Mouse (Mus musculus) NIH3T3 (cell line): ENCODE measurements around the gene Slamf1.

ENCODE experiments used
- DNase-seq: peaks from one replicate; pipeline ENCODE4 v3.0.0-alpha.2; 2012; ENCODE audit warnings: low read depth

Gene Slamf1

DNA sequence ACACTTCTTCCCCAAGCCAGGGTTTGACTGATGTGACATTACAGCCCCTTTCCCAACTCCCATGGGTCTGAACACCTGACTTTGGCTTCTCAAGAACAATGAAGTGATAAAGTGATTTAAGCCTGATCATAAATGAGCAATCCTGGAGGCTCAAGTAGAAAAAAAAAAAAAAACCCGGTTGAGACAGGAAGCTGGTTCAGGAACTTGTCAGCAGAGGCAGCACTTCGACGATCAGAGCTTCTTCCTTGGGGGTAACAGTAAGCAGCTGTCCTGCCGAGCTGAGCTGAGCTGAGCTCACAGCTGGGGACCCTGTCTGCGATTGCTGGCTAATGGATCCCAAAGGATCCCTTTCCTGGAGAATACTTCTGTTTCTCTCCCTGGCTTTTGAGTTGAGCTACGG, at the start of gene Slamf1:
Gene Slamf1, plus strand, starts transcription at position 230 of the 400 bp plus-strand sequence.
- DNase-seq: no peak

DNA sequence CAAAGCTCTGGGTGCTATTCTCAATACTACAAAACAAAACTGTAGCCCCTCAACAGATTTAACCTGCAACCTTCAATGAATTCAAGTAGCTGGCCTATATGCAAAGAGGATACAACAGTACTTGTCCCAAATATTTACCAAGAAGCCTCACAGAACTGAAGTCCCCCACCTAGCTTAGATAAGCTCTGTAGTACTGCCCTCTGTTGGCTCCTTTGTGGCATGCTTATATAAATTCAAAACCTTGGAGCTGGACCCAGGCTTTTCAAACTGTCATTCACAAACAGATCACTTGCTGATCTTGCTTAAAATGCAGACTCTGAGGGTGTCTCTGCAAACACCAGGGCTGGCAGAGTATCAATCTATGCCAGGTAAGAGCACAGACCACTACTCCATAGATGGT, 35.7 kb upstream of the Slamf1 start:
- no peak for DNase-seq

DNA sequence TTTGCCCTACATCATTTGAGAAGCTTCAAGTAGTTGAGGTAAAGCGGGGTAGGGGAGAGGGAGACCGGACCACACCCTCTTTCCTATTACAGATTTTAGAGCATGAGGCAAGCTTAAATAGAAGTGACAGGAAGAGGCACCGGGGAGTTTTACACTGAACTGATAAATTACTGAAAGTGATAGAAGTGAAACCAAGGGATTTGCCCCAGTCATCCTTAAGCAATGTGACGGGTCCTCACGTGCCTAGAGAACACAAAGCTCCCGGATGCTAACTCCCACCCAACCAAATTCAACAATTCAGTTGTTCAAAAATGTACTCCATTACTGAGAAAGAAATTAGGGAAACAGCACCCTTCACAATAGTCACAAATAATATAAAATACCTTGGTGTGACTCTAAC, 32.0 kb upstream of the Slamf1 start:
- no peak for DNase-seq

DNA sequence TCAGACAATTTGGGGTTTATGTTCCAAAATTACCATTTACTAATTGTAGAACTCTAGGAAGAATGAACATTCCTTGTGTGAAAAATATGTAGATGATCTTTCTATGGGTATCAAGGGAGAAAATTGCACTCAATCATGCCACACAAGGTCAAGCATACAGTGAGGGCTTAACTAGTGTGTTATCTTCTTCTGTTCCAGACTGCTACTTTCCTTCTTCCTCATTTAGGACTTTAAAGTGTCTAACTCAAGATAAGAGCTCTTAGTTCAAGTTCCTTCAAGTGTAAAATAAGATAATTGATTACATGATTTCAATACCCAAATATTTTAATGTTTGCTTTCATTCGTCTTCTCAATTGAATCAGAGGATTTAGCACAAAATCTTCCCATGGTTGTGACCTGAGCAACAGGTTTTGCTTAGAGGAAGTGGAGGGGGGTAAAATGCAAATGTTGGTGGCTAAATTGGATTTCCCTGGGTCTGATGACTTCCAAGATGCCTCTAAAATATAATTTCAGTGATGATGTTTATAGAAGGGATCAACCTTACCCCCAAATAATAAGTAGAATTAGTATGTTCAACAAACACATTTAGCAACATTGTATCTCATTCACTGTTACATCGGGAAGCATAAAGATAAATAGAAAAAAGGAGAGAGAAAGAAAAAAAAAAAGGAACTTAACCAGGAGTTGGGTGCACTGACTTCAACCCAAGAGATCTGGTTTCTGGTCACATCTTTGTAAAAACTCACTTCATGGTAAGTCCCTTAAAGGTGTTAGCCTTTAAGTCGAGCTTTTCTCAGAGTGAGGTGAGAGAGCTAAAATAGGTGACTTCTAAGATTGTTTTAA, 18.6 kb upstream of the Slamf1 start:
- DNase-seq: no peak

DNA sequence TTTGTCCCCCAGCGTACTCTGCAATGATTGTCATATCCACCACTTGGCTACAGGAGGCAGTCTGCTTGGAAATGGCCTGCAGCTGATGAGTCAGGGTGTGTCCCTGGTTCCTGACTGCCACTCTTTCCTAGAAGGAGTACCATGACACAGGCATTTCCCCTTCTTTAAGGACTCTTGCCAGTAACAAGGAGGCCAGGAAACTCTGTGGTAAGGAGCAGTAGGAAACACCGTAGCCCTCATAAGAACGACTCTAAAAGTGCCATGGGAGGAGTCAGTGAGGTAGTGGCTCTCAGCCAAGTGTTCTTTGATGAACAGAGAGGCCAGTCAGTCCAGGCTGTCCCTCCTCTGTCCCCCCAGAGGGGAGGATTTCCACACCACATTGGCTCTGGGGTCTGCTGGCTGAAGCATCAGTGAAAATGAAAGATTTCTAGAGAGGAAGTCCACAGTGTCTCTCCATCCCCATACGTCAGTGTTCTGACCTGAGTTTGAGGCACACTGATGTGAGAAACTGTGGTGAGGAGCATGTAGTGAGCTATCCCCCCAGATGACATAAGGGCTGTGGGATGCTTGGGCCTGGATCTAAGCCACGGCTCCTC, 5.0 kb upstream of the Slamf1 start:
- no peak for DNase-seq

DNA sequence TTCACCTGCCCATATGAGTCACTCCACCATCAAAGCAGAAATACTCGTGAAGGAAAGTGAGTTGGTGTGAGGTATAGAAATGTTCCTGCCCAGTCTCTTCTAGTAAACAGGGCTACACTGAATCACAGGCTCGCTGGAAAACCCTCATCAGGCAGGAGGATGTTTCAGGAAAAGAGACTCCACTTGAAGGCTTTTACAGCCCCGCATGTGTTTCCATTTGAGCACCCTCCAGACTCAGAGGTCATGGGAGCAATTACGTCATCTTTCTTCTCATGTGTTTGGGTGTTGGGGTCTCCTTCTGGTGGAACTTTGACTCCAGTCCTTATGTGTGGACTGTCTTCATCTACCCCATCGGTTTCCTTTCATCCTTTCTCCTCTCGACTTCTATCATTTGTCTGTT, 4.1 kb downstream of the Slamf1 start:
- DNase-seq: no peak

DNA sequence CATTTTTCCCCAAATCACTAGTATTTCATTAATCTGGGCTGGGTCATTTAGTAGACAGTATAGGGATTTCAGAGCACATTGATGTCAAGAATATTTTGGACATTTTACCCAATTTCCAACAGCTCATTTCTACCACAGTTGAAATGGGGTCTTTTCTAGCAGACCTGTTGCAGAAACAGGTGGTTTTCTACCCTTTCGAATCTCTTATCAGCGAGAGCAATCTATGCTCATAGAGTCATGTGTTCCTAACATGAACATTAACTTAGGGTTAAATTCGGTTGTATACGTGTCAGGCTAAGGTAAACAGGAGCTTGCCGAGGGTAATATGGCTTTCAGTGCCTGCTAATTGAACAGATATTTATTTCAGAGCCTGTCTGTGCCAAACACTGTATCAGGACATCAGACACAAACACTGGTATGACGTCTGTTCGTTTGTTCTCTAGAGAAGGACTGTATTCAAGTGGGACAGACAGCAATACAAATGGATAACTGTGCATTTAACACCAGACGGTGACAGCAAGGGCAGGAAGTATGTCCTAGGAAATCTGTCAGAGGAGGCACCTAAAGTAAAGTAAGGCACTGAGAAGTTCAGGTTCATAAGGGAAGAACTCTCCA, 5.3 kb downstream of the Slamf1 start:
- DNase-seq: no peak

DNA sequence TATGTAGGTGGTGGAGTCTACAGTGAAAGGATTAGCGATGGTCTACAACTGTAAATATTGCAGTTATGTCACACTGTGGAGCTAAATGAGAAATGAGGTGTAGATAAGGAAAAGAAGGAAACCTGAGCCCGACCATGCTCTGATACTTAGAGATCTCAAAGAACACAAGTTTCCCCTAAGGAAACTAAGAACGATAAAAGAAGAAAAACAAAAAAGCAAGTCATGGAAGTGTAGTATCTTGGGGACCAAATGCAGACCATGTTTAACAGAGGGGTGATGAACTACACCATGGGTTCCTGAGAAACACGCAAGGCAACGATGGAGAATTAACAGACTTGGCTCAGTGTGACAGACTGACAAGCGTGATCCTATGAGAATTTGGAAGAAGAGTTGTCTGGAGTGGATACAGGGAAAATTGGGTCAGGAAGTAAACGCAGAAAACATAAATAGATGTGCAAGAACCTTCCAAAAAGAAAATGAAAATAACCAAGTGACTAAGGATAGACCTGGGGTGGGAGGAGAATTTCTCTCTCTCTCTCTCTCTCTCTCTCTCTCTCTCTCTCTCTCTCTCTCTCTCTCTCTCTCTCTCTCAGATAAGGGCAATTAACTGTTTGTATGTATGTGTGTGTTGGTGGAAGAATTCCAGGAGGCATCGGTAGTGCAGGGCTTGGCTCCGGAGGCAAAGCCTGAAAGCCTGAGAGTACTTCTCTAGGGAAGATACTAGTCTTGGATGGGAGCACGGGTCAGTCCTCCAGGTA, 6.5 kb downstream of the Slamf1 start:
- no peak for DNase-seq

DNA sequence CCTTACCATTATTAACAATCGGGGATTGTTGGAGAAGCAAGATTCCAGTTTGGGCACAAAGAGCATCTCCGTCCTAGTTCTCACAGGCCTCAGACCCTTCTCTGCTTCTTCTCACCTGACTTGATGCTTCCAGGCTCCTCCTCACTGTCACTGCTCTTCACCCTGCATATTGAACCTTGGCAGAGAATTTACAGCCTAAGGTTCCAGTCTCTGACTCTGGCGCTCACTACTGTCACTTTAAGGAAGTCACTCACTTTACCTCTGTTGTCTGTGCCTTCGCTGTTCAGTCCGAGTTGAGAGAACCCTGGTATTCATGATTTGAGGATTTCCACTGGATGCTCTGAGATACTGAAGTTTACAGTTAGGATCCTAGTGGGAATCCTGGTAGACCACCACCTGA, 7.3 kb downstream of the Slamf1 start:
- DNase-seq: no peak

DNA sequence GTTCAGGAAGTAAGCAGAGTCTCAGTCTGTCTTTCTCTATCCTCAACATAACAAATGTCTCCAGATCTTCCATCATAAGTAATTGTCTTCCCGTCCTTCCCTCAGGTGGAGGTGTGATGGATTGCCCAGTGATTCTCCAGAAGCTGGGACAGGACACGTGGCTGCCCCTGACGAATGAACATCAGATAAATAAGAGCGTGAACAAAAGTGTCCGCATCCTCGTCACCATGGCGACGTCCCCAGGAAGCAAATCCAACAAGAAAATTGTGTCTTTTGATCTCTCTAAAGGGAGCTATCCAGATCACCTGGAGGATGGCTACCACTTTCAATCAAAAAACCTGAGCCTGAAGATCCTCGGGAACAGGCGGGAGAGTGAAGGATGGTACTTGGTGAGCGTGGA, 7.8 kb downstream of the Slamf1 start:
- no peak for DNase-seq

DNA sequence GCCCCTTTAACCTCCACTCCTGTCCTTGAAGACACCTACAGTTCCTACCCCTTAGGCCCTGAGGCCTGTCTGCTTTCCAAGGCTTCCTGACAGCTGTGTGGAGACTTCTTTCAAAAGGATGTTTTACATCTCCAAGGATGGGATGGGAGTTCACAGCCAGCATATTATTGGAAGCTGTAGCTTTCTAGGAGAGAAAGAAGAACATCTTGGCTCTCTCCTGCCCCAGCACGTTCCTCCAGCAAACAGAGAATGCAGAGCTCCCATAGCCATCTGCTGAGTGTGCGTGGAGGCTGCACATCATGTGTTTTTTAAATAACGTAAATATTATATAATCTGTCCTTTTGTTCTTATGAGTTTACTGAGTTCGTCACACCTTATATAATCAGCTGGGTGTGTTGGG, 8.9 kb downstream of the Slamf1 start:
- no peak for DNase-seq

DNA sequence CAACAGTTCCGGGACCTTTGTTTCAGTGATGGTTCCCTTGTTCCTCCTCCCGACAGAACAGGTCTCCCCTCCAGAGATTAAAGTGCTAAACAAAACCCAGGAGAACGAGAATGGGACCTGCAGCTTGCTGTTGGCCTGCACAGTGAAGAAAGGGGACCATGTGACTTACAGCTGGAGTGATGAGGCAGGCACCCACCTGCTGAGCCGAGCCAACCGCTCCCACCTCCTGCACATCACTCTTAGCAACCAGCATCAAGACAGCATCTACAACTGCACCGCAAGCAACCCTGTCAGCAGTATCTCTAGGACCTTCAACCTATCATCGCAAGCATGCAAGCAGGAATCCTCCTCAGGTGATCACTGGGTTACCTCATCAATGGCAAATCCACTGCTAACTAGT, 10.1 kb downstream of the Slamf1 start:
- DNase-seq: no peak

DNA sequence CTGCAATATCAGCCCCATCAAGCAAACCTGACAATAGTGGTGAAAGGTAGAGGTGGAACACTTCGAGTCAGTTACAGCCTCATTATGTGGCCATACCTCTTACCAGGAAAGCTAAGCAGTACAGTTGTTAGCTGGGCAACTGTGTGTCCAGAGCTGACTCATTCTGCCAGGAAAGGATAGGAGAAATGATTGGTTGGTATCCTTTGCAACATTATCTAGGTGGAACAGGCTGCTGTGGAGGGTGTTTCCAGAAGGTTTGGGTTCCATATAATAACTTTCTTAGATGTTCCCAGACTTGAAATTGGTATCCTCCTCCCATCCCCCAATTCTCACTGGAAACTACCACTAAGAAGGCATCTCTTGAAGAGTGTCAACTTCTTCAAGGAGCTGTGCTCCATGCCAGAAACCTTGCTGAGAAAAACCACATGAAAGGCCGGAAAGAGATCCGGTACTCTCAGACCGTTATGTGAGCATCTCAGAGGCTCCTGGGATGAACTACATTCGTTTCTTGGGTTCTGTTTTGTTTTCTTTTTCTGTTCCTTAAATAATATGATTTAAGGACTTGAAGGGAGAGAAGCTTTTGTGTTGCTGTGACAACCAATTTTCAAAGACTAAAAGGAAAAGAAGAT, 15.5 kb downstream of the Slamf1 start:
- no peak for DNase-seq

DNA sequence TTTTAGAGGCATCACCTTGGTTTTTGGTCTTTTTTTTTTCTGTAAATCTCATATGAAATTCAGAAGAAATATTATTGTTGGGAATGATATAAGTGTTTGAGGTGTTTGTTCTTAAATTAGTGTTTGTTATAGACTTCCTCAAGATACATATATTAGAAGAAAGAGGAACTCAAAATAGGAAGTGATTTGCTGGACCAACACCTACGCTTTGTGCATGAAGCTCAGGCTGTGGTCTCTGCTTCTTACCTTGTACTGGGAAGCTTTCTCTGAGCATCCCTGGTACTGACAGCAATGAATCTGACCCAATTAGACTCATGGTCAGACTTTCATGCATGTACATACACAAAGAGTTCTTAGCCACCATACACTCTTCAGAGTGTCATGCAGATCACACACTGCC, 18.9 kb downstream of the Slamf1 start:
- no peak for DNase-seq

DNA sequence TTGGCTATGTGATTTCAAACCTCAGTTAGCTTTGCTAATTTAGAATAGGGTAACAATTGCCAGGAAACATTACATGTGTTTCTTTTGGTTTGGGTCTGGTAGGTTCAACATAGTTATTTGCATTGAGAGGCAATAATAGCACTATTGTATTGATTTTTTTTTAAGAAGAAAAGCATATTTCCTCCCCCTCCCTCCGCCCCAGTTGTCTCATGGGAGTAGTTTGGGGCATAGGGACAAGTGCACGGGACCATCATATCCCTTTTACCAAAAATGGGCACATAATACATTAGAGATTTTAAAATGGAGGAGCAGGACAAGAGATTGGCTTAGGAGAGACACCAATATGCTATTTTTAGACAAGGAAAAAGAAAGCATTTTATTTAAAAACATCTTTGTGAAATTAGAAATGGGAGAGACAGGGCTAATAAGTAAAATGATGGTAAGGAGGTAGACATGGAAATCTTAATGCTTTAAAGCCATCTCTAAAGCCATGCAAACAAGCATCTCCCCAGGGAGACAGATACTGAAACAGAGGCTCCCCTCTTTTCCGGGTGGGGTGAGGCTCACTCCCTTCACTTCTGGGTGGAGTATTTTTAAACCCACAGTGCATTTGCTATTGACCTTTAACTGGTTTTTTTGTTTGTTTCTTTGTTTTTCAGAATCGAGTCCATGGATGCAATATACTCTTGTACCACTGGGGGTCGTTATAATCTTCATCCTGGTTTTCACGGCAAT, 20.5 kb downstream of the Slamf1 start:
- no peak for DNase-seq

DNA sequence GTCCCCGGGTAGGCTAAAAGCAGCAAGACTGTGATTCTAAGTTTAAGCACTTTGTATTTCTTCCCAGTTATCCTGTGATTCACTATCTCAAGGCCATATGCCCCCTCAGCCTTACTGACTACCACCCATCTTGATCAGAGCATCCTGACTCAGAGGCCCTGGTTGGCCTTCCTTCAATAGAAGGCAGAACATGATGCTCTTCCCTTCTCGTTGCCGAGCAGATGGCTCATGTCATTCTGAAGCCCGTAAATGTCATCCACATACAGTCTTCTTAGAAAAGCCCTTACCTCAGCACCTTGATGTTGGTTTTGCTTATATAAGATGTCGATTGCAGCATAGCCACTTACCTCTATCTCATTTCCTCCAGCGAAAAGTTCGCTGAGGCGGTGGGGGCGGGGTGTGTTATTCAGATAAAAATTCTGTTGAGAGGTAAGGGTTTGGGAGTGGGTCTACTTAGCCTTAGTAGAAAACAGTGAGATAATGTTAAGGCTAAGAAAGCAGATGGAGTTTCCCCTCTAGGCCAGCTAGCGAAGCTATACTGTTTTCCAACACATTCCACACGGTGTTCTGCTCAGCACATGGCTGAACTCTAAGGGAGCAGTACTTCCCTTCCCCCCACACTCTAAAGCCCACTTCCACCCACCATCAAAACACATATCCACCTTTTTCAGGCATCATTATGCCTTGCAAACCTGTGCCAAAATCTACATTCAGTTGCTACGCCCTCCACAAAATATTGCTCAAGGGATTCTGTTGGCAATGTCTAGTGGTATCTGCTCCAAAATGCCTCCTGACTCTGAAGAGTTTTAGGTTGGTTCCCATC, 21.7 kb downstream of the Slamf1 start:
- no peak for DNase-seq

DNA sequence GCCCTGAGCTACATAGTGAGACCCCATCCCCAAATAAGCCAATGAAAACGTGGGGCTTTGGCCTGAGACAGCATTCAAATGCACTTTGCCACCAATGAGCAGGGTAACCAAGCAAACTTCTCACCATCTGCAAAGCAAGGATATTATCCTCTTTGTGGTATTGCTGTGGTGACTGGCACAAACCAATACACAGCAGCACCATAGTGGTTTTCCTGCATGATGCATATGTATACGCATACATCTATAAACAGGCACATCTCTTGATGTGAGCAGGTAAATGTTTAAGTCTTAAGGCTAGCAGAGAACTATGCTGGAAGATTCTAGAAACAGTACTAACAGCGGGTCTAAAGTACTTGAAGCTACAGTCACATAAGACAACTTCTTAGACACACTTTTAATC, 22.5 kb downstream of the Slamf1 start:
- no peak for DNase-seq

DNA sequence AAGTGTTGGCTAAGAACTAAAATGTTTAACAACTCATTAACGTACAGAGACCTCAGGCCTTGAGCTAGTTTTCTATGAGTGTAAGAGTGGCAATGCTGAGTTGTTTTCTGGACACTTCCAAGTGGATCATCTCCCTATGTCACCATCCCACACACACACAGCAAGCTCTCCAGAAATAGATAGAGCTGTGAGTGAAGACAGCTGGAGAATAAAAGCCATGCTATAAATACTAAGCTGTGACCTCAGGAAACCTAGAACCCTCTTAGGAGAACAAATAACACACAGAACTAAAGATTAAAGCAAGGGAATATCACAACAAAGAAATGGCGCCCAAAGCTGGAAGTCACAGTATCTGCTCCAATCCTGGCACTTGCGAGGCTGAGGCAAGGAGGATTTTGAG, 24.6 kb downstream of the Slamf1 start:
- DNase-seq: no peak

DNA sequence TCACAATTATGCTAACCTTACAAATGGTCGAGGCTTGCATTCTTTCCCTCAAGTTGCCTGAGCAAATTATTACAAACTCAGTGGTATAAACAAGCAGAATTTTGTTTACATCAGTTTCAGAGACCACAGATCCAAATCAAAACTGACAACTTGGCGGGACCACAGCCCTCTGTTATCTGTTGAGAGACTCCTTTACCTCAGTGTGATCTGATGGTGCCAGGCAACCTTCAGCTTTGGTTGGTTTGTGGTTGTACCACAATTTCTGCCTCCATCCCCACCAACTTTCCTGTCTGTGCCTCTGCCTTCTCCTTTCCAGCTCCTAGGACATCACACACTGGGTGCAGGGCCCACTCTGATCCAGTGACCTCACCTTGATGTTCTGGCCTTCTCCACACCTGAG, 29.3 kb downstream of the Slamf1 start:
- no peak for DNase-seq

DNA sequence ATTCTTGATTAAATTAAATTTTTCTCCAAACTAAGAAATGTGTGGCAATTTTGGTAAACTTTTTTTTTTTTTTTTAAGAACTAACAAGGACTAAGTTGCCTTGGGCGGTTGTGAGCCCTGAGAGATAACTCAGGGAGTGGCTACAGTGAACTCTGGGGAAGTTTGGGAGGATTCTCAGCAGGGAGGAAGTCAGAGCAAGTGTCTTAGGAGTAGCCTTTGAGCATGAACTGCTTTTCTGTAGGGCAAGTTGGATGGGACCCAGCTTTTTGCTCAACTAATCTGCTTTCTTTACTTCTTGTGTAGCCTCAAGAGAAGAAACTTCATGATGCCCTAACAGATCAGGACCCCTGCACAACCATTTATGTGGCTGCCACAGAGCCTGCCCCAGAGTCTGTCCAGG, 30.9 kb downstream of the Slamf1 start:
- no peak for DNase-seq

DNA sequence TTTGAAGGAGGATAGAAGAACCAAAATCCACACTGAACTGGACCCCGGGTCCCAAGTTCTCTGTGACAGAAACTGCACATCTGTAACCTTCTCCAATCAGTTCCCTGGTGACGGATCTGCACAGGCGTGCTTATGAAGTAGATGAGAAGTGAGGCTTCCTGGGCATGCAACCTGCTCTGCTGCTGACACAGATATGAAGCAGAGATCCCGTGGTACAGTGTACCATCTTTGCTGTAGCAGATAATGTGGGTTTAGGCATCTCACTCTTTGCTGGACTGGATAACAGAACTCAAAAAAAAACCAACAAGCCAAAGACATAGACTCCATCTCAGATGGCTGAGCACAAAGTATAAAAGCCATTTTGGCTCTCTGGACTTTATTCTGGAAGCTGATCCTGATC, 32.7 kb downstream of the Slamf1 start:
- DNase-seq: no peak
